Mouse (Mus musculus): ENCODE results near the gene Dlg5. TPM values are rescaled to one million over a fixed set of nuclear protein-coding genes. Genes with fewer than 3 reads are reported as not detected.

Dlg5 gene
- polyA plus RNA-seq, 1 experiment, result 35.3 TPM

DNA sequence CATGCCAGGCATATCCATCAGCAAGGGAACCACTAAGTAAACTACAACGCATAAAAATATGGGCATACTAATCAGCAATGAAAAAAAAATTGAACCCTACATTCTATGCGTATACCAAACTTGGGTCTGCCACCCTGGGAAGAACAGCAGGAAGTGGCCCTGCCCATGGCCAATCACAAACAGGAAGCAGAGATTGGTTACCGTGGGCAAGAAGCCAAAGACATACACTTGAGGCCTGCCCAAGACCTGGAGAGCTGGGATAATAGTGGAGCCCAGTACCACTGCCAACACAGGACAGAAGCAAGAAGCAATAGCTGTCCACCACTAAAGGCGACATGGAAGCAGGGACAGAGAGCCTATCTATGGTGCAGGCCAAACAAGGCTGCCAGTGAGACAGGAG is 146.9 kb downstream of the Dlg5 start:
- DNase-seq, result peak; percentile 5
- WGBS, result 44% methylated on average over 4 of the region's 4 CpGs

GRCm38 (mm10) chr14:24094656-24095055 is 151.1 kb downstream of the Dlg5 start:
- no peak for TF ChIP-seq POLR2A (IDR thresholded peaks at IDR 0.05; ENCODE audit: borderline replicate concordance, extremely low read depth, low read depth, low read length)
- no peak for TF ChIP-seq CTCF (IDR thresholded peaks at IDR 0.05; ENCODE audit: insufficient read depth, low read length)
- Histone ChIP-seq H3K4me1 (ENCODE audit: control insufficient read depth, insufficient read depth, low read length) (0 out of 2 replicates have a peak, but pooled peaks cover 3% of the 10 kb centered on the region), H3K4me3 (replicated peaks; ENCODE audit: extremely low read depth, low read depth, low read length) (no peak overlapping the region)
- 74% methylated on average over 1 of the region's 1 CpGs for WGBS
- no peak for DNase-seq

More for the DNA sequence above, 146.9 kb downstream of the Dlg5 start:
- TF ChIP-seq CTCF (IDR thresholded peaks at IDR 0.05; ENCODE audit: insufficient read depth, low read length), result no peak
- TF ChIP-seq POLR2A (IDR thresholded peaks at IDR 0.05; ENCODE audit: borderline replicate concordance, extremely low read depth, low read depth, low read length), result no peak
- 0 out of 2 replicates have a peak, but pooled peaks cover 3% of the 10 kb centered on the region for H3K4me1 ChIP-seq (ENCODE audit: control insufficient read depth, insufficient read depth, low read length)
- no peak overlapping the region for H3K4me3 ChIP-seq (replicated peaks; ENCODE audit: extremely low read depth, low read depth, low read length)

GRCm38 (mm10) chr14:24093221-24093620 is 152.5 kb downstream of the Dlg5 start:
- TF ChIP-seq CTCF (IDR thresholded peaks at IDR 0.05; ENCODE audit: insufficient read depth, low read length) (no peak), POLR2A (IDR thresholded peaks at IDR 0.05; ENCODE audit: borderline replicate concordance, extremely low read depth, low read depth, low read length) (no peak)
- no peak for DNase-seq
- WGBS, result 97% methylated on average over 4 of the region's 4 CpGs
- no peaks in the 10 kb centered on the region for H3K4me1 ChIP-seq (ENCODE audit: control insufficient read depth, insufficient read depth, low read length)
- H3K4me3 ChIP-seq (replicated peaks; ENCODE audit: extremely low read depth, low read depth, low read length), result no peak overlapping the region

GRCm38 (mm10) chr14:24092391-24092790 is 153.3 kb downstream of the Dlg5 start:
- TF ChIP-seq CTCF (IDR thresholded peaks at IDR 0.05; ENCODE audit: insufficient read depth, low read length) (no peak), POLR2A (IDR thresholded peaks at IDR 0.05; ENCODE audit: borderline replicate concordance, extremely low read depth, low read depth, low read length) (no peak)
- 79% methylated on average over 3 of the region's 3 CpGs for WGBS
- H3K4me3 ChIP-seq (replicated peaks; ENCODE audit: extremely low read depth, low read depth, low read length), result no peak overlapping the region

DNA sequence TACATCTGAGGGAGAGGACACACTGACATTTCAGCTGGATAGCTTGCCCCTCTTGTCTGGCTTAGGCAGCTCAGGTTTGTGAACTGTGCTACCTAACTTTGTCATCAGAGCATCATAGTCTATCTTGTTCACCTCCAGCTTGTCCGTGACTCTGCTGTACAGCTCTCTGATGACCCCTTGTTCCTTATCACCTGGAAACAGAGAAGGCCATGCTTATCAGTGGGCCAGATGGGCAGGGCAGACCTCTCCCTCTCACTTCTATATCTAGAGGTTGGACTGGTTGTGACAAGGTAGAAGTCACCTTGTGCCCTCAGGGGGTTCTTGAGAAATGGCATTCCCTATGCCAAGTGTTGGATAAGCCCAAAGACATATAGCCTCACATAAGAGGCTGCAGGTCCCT is 154.9 kb downstream of the Dlg5 start:
- Histone ChIP-seq H3K4me3 (replicated peaks; ENCODE audit: extremely low read depth, low read depth, low read length) (no peak overlapping the region), H3K4me1 (ENCODE audit: control insufficient read depth, insufficient read depth, low read length) (no peaks in the 10 kb centered on the region)
- no peak for DNase-seq
- TF ChIP-seq POLR2A (IDR thresholded peaks at IDR 0.05; ENCODE audit: borderline replicate concordance, extremely low read depth, low read depth, low read length) (no peak), CTCF (IDR thresholded peaks at IDR 0.05; ENCODE audit: insufficient read depth, low read length) (no peak)
- WGBS, result 64% methylated on average over 1 of the region's 1 CpGs

More at GRCm38 (mm10) chr14:24092391-24092790, 153.3 kb downstream of the Dlg5 start:
- no peaks in the 10 kb centered on the region for H3K4me1 ChIP-seq (ENCODE audit: control insufficient read depth, insufficient read depth, low read length)
- DNase-seq, result no peak

DNA sequence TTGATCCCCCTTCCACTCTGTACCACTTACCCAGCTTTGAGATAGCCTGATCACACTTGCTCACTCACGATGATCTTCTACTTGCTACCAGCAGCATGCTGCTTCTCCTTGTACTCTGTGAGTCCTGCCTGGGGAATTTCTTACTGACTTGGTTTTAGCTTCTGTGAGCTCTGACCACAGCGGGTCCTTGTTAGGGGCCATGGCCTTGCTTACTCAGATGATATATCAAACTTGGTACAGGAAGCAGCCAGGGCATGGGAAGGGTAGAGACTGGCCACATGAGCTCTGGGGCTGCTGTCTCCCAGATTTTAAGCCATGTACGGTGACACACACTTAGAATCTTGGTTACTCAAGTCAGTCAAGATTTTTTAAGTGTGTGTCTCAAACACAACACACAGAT is 156.5 kb downstream of the Dlg5 start:
- 70% methylated on average over 3 of the region's 3 CpGs for WGBS
- TF ChIP-seq CTCF (IDR thresholded peaks at IDR 0.05; ENCODE audit: insufficient read depth, low read length) (no peak), POLR2A (IDR thresholded peaks at IDR 0.05; ENCODE audit: borderline replicate concordance, extremely low read depth, low read depth, low read length) (no peak)
- Histone ChIP-seq H3K4me3 (replicated peaks; ENCODE audit: extremely low read depth, low read depth, low read length) (no peak overlapping the region), H3K4me1 (ENCODE audit: control insufficient read depth, insufficient read depth, low read length) (no peaks in the 10 kb centered on the region)
- no peak for DNase-seq

DNA sequence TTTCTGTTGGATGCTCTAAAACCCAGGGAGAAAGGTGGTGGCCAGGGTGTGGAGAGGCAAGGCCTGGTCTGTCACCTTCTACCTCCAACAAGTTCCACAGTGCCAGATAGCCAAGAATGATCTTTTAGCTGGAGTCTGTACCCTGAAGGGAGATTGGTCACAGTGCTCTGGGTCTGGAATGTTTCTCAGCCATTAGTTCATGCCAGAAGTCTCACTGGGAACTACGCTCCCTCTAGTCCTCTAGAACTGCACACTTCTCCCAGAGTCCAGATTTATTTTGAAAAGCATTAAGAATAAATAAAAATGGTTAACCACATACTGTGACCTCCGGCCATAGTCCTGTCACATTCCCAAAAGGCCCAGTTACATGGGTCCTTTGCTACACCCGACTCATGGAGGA is 158.3 kb downstream of the Dlg5 start:
- 81% methylated on average over 3 of the region's 3 CpGs for WGBS
- no peak for DNase-seq
- TF ChIP-seq CTCF (IDR thresholded peaks at IDR 0.05; ENCODE audit: insufficient read depth, low read length), result no peak
- no peak for TF ChIP-seq POLR2A (IDR thresholded peaks at IDR 0.05; ENCODE audit: borderline replicate concordance, extremely low read depth, low read depth, low read length)
- Histone ChIP-seq H3K4me3 (replicated peaks; ENCODE audit: extremely low read depth, low read depth, low read length) (no peak overlapping the region), H3K4me1 (ENCODE audit: control insufficient read depth, insufficient read depth, low read length) (no peaks in the 10 kb centered on the region)

- DNase-seq, result no peak
- Histone ChIP-seq H3K4me1 (ENCODE audit: control insufficient read depth, insufficient read depth, low read length) (no peaks in the 10 kb centered on the region), H3K4me3 (replicated peaks; ENCODE audit: extremely low read depth, low read depth, low read length) (no peak overlapping the region)
- TF ChIP-seq POLR2A (IDR thresholded peaks at IDR 0.05; ENCODE audit: borderline replicate concordance, extremely low read depth, low read depth, low read length) (no peak), CTCF (IDR thresholded peaks at IDR 0.05; ENCODE audit: insufficient read depth, low read length) (no peak)
- 59% methylated on average over 5 of the region's 5 CpGs for WGBS
Measured at GRCm38 (mm10) chr14:24086481-24086880, 159.2 kb downstream of the Dlg5 start.

Other genes starting within 250 kb of the Dlg5 start
- 1.3 and 1.6 TPM in 2 replicates for gene Kcnma1, start 231.4 kb downstream of the Dlg5 start, polyA plus RNA-seq (2012; rRNA removed)
- gene E330034G19Rik, start 47.3 kb upstream of the Dlg5 start, polyA plus RNA-seq (2012; rRNA removed), result not detected in 2 replicates
- 5.5 and 7.4 TPM in 2 replicates for gene Polr3a, start 241.1 kb upstream of the Dlg5 start, polyA plus RNA-seq (2012; rRNA removed)
- gene Rps24, start 241.2 kb upstream of the Dlg5 start, polyA plus RNA-seq (2012; rRNA removed), result 412 and 545 TPM in 2 replicates

Data from lung, adult 2 months (tissue).